Mouse (Mus musculus): ENCODE results near the gene Atp2b4.

- TF ChIP-seq GATA1 (IDR thresholded peaks at IDR 0.05; ENCODE audit: borderline replicate concordance, low read length), result no peak
- TF ChIP-seq CTCF (IDR thresholded peaks at IDR 0.05; ENCODE audit: low read depth, low read length), result no peak
Observed at GRCm38 (mm10) chr1:133695901-133696300, 104.9 kb downstream of the Atp2b4 start.

Measured in G1E (cell line).